Mouse (Mus musculus): ENCODE measurements around the gene Hao1.

DNA sequence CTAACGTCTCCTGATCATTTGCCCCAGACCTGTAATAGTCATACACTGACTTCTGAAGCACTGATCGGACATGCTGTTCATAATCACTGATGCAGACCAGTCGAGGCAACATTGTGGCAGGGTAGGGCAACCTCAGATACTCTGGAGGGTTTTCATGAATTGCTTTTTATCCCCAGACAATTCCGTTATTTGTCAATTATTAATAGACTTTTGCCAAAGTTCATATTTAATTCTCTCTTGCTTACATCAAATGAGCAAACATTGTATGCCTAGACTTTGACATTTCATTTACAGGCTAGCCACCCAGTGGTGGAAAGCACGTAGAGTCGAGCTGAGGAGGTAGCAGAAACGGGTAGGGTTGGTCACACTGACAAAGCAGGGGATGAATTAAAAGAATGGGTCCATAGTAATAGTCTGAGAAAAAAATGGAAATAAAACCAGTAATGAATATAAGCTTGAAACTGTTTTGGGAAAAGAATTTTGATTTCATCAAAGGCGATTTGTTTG lies at the start of gene Hao1:
- TF ChIP-seq CTCF (IDR thresholded peaks at IDR 0.05; ENCODE audit: insufficient read depth, low read depth, low read length) (no peak), POLR2A (IDR thresholded peaks at IDR 0.05; ENCODE audit: insufficient read depth, low read depth, low read length) (no peak)

Data from olfactory bulb, adult 2 months (tissue).